Mouse (Mus musculus) forebrain, embryonic 12.5 days (tissue): ENCODE results near the gene Cwc15. TPM values are rescaled to one million over a fixed set of nuclear protein-coding genes. Genes with fewer than 3 reads are reported as not detected.

Experiments
- ATAC-seq: fragments of 200-750 bp; cut with Nextera tagmentation; 2 replicates; pipeline ENCODE4 v1.8.0; 2017; ENCODE audit warnings: moderate TSS enrichment; ENCODE audit not compliant: low FRiP score
- H3K27ac ChIP-seq: fragments of 300-500 bp; sonication (generic); 2 replicates; pipeline ENCODE4 v1.5.1; 2016; ENCODE audit warnings: mild to moderate bottlenecking
- H3K27me3 ChIP-seq: fragments of 300-500 bp; sonication (generic); 2 replicates; pipeline ENCODE4 v1.6.1; 2016; ENCODE audit warnings: mild to moderate bottlenecking
- H3K36me3 ChIP-seq: fragments of 300-500 bp; sonication (generic); replicated peaks from 2 replicates; pipeline ENCODE4 v1.6.1; 2016; ENCODE audit warnings: mild to moderate bottlenecking
- H3K4me1 ChIP-seq: fragments of 300-500 bp; sonication (generic); 2 replicates; pipeline ENCODE4 v1.6.1; 2016
- H3K4me2 ChIP-seq: fragments of 300-500 bp; sonication (generic); 2 replicates; pipeline ENCODE4 v1.6.1; 2016; ENCODE audit warnings: mild to moderate bottlenecking, moderate library complexity
- H3K4me3 ChIP-seq: fragments of 300-500 bp; sonication (generic); replicated peaks from 2 replicates; pipeline ENCODE4 v1.5.1; 2016; ENCODE audit warnings: mild to moderate bottlenecking
- H3K9ac ChIP-seq: fragments of 300-500 bp; sonication (generic); 2 replicates; pipeline ENCODE4 v1.6.1; 2016; ENCODE audit warnings: mild to moderate bottlenecking
- H3K9me3 ChIP-seq: fragments of 300-500 bp; sonication (generic); 2 replicates; pipeline ENCODE4 v1.6.1; 2016
- WGBS: fragments of 180-500 bp; shearing (Covaris S2); methylation state at CpG from one replicate; pipeline ENCODE4 v1.1.7; 2016; 5-methylcytosine and 5-hydroxymethylcytosine counted together
- polyA plus RNA-seq: library from polyadenylated mRNA; unstranded; fragments of >200 nt; fragmentation: Nextera tagmentation; extraction: Ambion mirVana; gene quantifications from 2 replicates; pipeline ENCODE4 v1.2.1, GENCODE M21; 2016

Cwc15 gene
- polyA plus RNA-seq, 1 experiment from 2014 or later, result 192 TPM

GRCm38 (mm10) chr9:14521695-14522094, 21.3 kb downstream of the Cwc15 start:
- no peak overlapping the region for H3K9ac ChIP-seq
- 56% methylated on average over 2 of the region's 2 CpGs for WGBS
- no peak for ATAC-seq

DNA sequence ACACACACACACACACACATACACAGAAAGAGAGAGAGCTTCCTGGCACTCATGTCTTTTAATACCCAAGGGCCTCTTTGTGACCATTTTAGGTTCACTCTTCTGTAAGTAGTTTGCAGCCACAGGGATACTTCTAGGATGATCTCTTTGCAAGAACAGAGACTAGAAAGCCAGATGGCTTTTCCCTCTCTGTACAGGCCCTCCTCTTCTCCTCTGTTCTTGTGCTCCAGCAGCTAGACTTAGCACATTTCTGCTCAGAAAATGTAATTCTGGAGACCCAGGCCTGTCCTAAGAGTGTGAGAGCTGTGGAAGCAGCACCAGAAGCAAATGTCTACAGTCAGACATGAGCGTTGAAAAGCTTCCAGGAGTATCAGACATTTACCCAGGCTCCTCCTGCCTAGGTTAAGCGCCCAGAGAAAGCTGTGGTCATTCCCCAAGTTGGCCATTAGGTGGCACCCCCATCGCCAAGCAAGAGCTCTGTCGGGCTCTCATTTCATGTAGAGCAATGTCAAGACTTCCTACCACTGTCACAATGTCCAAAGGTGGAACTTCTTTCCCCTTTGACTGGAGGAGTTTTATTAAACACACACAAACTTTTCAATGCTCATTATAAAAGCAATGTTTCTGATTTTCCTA, 23.1 kb downstream of the Cwc15 start:
- Histone ChIP-seq H3K9me3 (no peaks in the 10 kb centered on the region), H3K4me1 (no peaks in the 10 kb centered on the region), H3K36me3 (no peaks in the 10 kb centered on the region), H3K9ac (no peak overlapping the region), H3K27me3 (no peaks in the 10 kb centered on the region), H3K4me3 (no peak overlapping the region), H3K27ac (no peak overlapping the region), H3K4me2 (no peak overlapping the region)
- WGBS, result 11% methylated on average over 4 of the region's 4 CpGs
- peak; percentile 61; the same call in 1 of the 2 replicates for ATAC-seq

More at GRCm38 (mm10) chr9:14521695-14522094, 21.3 kb downstream of the Cwc15 start:
- no peak overlapping the region for H3K4me2 ChIP-seq
- H3K27me3 ChIP-seq, result no peaks in the 10 kb centered on the region
- H3K4me1 ChIP-seq, result no peaks in the 10 kb centered on the region
- H3K9me3 ChIP-seq, result no peaks in the 10 kb centered on the region
- no peaks in the 10 kb centered on the region for H3K36me3 ChIP-seq
- no peak overlapping the region for H3K4me3 ChIP-seq
- H3K27ac ChIP-seq, result no peak overlapping the region

- peaks cover 6% of the 10 kb centered on the region for H3K4me1 ChIP-seq
- WGBS, result 80% methylated on average over 5 of the region's 5 CpGs
- no peak for ATAC-seq
- no peak overlapping the region for H3K9ac ChIP-seq
- no peak overlapping the region for H3K4me3 ChIP-seq
- no peak overlapping the region for H3K27ac ChIP-seq
- no peaks in the 10 kb centered on the region for H3K9me3 ChIP-seq
- H3K36me3 ChIP-seq, result no peaks in the 10 kb centered on the region
- H3K27me3 ChIP-seq, result no peaks in the 10 kb centered on the region
- no peak overlapping the region for H3K4me2 ChIP-seq
Measured at GRCm38 (mm10) chr9:14530004-14530403, 29.6 kb downstream of the Cwc15 start.

DNA sequence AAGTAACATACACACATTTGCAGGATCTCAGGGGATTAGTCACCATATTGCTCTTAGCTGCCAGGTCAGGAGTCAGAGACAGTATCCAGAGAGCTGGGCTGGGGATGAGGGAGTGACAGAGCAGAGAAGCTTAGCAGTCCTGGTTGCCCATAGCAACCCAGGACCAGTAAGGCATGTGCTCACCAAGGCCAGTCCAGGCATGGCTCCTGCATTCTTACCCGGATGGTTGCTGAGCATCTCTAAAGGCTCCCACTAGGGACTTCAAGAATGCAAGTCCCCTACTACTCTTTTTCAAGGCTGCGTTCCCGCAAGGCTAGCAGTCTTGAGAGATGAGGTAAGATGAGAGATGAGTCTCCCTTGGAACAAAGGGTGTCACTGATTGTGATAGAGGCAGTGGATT, 31.9 kb downstream of the Cwc15 start:
- WGBS, result 56% methylated on average over 3 of the region's 3 CpGs
- H3K27ac ChIP-seq, result no peak overlapping the region
- 0 out of 2 replicates have a peak, but pooled peaks have one; percentile 51 for ATAC-seq

GRCm38 (mm10) chr9:14533659-14534058, 33.2 kb downstream of the Cwc15 start:
- no peak for ATAC-seq
- Histone ChIP-seq H3K4me1 (peaks cover 6% of the 10 kb centered on the region), H3K36me3 (no peaks in the 10 kb centered on the region), H3K4me3 (no peak overlapping the region), H3K27me3 (no peaks in the 10 kb centered on the region), H3K27ac (no peak overlapping the region), H3K4me2 (no peak overlapping the region), H3K9ac (no peak overlapping the region), H3K9me3 (no peaks in the 10 kb centered on the region)
- 92% methylated on average over 2 of the region's 2 CpGs for WGBS

More for the DNA sequence above, 31.9 kb downstream of the Cwc15 start:
- Histone ChIP-seq H3K36me3 (no peaks in the 10 kb centered on the region), H3K27me3 (no peaks in the 10 kb centered on the region), H3K9ac (no peak overlapping the region), H3K9me3 (no peaks in the 10 kb centered on the region), H3K4me3 (no peak overlapping the region), H3K4me1 (peaks cover 6% of the 10 kb centered on the region), H3K4me2 (no peak overlapping the region)

- H3K36me3 ChIP-seq, result peaks cover 8% of the 10 kb centered on the region; the same call in 1 of the 2 replicates
- H3K4me1 ChIP-seq, result peaks cover 6% of the 10 kb centered on the region
- H3K4me3 ChIP-seq, result no peak overlapping the region
- no peak for ATAC-seq
- WGBS, result 88% methylated on average over 9 of the region's 9 CpGs
- no peaks in the 10 kb centered on the region for H3K27me3 ChIP-seq
- H3K9me3 ChIP-seq, result no peaks in the 10 kb centered on the region
- H3K4me2 ChIP-seq, result no peak overlapping the region
- H3K9ac ChIP-seq, result no peak overlapping the region
- no peak overlapping the region for H3K27ac ChIP-seq
Measured at GRCm38 (mm10) chr9:14534833-14535456, 34.5 kb downstream of the Cwc15 start.

- peaks cover 85% of the 10 kb centered on the region for H3K36me3 ChIP-seq
- no peak overlapping the region for H3K4me3 ChIP-seq
- no peak overlapping the region for H3K27ac ChIP-seq
- no peak for ATAC-seq
- no peaks in the 10 kb centered on the region for H3K4me1 ChIP-seq
- H3K27me3 ChIP-seq, result no peaks in the 10 kb centered on the region
- 64% methylated on average over 9 of the region's 9 CpGs for WGBS
- H3K4me2 ChIP-seq, result no peak overlapping the region
- no peaks in the 10 kb centered on the region for H3K9me3 ChIP-seq
- H3K9ac ChIP-seq, result no peak overlapping the region
Measured at GRCm38 (mm10) chr9:14544034-14544757, 43.8 kb downstream of the Cwc15 start.

DNA sequence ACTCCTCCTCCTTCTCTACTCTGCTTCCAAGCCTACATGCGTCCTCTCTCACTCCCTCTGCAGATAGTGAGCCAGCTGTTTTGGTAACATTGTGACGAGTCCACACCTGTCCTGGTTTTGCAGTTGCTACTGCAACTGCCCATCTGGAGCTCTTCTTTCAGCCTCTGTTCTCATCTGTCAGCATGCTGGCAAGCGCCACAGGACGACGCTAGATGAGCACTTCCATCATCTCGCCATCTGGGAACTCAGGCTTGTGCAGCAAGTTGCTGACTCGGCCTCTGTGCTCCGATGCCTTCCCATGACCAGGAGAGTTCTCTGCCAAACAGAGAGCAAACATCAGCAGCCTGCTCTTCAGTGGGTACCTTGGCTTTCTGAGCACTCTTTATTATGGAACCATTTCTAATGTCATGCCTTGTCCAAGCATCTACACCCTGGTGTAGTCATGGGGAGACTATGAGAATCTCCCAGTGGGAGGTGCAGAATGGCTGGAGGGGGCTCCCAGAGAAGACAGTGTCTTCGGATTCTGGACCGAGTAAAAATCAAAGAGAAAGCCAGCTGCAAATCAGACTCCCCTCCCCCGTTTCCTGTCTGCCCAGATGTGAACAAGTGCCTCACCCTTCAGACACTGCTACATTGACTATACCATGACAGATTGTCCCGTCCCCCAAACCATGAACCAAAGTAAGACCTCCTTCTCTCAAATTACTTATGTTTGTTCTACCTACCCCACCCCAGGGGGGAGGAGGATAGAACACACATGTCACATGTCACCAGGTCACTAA, 47.4 kb downstream of the Cwc15 start:
- Histone ChIP-seq H3K9ac (no peak overlapping the region), H3K4me3 (no peak overlapping the region), H3K36me3 (peaks cover 86% of the 10 kb centered on the region), H3K27me3 (no peaks in the 10 kb centered on the region), H3K27ac (no peak overlapping the region), H3K4me1 (no peaks in the 10 kb centered on the region), H3K9me3 (no peaks in the 10 kb centered on the region), H3K4me2 (no peak overlapping the region)
- 93% methylated on average over 12 of the region's 12 CpGs for WGBS
- no peak for ATAC-seq

GRCm38 (mm10) chr9:14548366-14548761, 47.9 kb downstream of the Cwc15 start:
- Histone ChIP-seq H3K36me3 (peaks cover 85% of the 10 kb centered on the region), H3K4me3 (no peak overlapping the region), H3K4me1 (no peaks in the 10 kb centered on the region), H3K4me2 (no peak overlapping the region), H3K9me3 (no peaks in the 10 kb centered on the region), H3K27me3 (no peaks in the 10 kb centered on the region), H3K9ac (no peak overlapping the region), H3K27ac (no peak overlapping the region)
- no peak for ATAC-seq
- 85% methylated on average over 11 of the region's 11 CpGs for WGBS

- no peak overlapping the region for H3K9ac ChIP-seq
- no peak overlapping the region for H3K27ac ChIP-seq
- 92% methylated on average over 10 of the region's 10 CpGs for WGBS
- ATAC-seq, result no peak
- no peaks in the 10 kb centered on the region for H3K9me3 ChIP-seq
- peaks cover 84% of the 10 kb centered on the region for H3K36me3 ChIP-seq
- no peaks in the 10 kb centered on the region for H3K4me1 ChIP-seq
- no peaks in the 10 kb centered on the region for H3K27me3 ChIP-seq
- H3K4me3 ChIP-seq, result no peak overlapping the region
- no peak overlapping the region for H3K4me2 ChIP-seq
Measured at GRCm38 (mm10) chr9:14558332-14558731, 57.9 kb downstream of the Cwc15 start.

GRCm38 (mm10) chr9:14559430-14559829, 59.0 kb downstream of the Cwc15 start:
- Histone ChIP-seq H3K27ac (no peak overlapping the region), H3K4me3 (no peak overlapping the region), H3K36me3 (peaks cover 83% of the 10 kb centered on the region), H3K4me2 (no peak overlapping the region), H3K9ac (no peak overlapping the region), H3K27me3 (no peaks in the 10 kb centered on the region), H3K4me1 (no peaks in the 10 kb centered on the region), H3K9me3 (no peaks in the 10 kb centered on the region)
- no peak for ATAC-seq
- 89% methylated on average over 10 of the region's 10 CpGs for WGBS

DNA sequence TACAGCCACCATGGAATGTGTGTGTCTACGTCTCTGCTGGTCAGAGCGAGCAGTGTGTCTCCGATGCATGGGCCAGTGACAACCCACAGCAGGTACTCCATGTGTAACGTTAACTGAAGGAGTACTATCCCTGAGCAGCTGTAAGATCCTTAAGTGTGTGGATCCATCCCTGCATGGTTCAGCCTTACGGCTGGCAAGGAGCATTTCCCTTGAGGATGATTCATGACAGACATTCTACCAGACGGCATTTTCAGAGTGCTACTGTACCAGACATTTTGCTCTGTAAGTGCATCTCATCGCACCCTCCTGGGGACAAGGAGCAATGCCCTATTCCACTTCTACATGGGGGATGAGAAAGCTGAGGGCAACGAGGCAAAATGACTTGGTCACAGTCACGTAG, 59.6 kb downstream of the Cwc15 start:
- WGBS, result 90% methylated on average over 9 of the region's 9 CpGs
- H3K36me3 ChIP-seq, result peaks cover 78% of the 10 kb centered on the region

More for the DNA sequence above, 59.6 kb downstream of the Cwc15 start:
- no peaks in the 10 kb centered on the region for H3K27me3 ChIP-seq
- no peaks in the 10 kb centered on the region for H3K4me1 ChIP-seq
- no peak for ATAC-seq
- no peak overlapping the region for H3K27ac ChIP-seq
- no peak overlapping the region for H3K4me3 ChIP-seq
- H3K9me3 ChIP-seq, result no peaks in the 10 kb centered on the region
- H3K4me2 ChIP-seq, result no peak overlapping the region
- H3K9ac ChIP-seq, result no peak overlapping the region
